Mouse (Mus musculus) T-helper 17 cell (primary cell): ENCODE results near the gene Suclg2.

Experiments used
- in situ Hi-C, 2 experiments: fragments of 300-600 bp; cut with MboI, MseI; formaldehyde crosslinking; loops; 1 replicate in 1 of 2; 2 replicates in 1 of 2; pipeline ENCODE4 v1.15.1; 2025; ENCODE audit warnings: high pct_unique_total_duplicates in 2 of 2

The Suclg2 gene

DNA sequence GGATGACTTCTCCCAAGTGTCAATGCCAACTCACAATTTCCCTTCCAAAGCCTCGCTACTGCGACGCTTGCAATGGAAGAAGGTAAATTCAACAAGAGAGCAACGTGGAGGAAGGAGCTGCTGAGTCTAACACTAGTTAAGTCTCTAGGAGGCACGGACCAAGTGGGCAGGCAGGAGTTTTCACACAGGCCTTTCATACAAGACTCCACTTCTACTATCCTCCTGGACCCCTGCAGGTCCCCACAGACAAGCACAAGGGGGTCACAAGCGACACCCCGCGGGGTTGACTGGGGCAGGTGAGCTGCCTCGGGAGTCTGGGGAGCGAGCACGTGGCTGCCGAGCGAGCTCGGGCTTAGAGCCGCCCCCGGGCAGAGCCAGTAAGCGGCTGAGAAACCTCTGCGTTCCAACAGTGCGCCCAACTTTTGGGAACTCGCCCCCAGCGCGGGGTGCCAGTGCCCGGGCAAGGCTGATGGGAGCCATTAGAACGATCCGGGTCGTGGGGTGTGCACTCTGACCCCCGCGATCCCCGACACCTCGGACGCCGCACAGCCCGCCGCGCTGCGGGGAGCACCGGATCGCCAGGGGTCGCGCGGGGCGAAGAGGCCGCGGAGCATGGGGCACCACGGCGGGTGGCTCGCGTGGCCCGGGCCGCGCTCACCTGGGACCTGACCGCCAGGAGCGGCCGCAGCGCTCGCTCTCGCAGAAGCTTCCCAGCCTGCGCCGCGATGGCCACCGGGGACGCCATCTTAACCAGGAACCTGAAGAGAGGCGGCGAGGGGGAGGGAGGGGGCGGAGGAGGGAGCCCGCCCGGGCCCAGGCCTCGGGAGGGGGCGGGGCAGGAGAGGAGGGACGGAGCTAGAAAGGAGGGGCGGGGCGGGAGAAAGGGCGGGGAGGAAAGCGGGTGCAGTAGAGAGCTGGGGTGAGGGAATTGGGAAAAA, at the start of gene Suclg2:
TSS of gene Suclg2 (minus strand) at position 770 of the 938 bp plus-strand sequence.
- in situ Hi-C loops, result loop anchor here in 1 of 2 experiments (25.0 kb wide), 2 partner anchors 1231 to 1294 kb away; no protein-coding TSS in a partner anchor

GRCm38 (mm10) chr6:95766566-95766965, 48.0 kb upstream of the Suclg2 start:
- in situ Hi-C loops, result no loop called here

DNA sequence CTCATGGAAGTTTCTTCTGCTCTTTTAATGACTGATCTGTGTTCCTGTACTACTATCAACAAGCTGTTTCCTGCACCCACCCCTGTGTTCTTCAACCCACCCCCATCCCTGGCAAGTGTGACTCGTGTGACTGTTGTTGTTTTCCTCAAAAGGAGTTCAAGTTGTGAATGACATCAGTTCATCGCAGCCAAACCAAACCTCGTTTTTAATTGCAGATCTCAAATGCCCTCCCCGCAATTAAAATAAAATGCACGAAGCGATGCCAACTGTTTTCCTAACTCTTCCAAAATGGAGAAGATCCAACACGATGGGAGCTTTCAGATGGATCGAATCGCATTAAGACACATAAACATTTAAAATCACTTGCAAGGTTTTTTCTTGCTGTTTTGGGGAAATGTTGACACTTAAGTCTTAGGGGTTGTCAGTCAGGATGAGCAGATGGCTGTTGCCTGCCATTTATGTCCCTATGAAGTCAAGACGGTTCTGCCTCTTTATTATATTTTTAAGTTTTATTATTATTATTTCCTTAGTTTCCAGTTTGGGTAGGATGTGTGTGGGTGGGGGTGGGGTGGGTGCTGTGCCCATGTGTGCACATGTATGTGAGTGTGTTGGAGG, 41.1 kb upstream of the Suclg2 start:
- in situ Hi-C loops, result no loop called here

- in situ Hi-C loops, result no loop called here
These were observed 23.8 kb upstream of the Suclg2 start for GRCm38 (mm10) chr6:95742378-95742777.

DNA sequence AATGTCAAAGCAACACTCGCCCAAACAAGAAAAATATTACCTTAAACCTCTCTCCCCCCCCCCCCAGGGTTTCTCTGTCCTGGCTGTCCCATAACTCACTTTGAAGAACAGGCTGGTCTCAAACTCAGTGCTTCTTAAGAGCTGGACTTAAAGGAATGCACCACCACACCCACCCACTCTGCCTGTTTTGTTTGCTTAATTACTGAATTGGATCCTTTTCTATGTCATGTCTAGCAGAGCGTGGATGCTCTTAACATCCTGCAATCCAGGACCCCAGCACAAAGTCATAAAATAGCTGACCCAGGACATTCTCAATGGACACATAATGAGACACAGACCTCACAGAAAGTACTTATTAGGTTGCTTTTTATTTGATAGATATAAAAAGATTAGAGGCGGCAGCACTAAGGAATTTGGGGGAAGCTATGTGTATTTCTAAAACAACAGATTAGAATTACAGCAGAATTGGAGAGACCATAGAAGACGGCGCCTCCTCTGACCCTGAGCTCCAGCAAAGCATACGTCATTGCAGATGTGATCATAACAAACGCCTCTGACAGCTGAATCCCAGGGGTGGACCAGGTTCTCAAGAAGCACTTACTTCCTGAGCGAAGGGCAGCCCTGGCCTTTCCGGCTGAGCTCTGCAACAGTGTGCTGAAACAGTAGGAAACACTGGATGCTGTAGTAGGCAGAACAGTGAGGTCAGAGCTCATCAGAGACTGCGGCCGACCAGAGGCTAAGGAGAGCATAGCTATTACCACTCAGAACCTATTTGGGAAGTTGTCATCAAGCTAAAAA, 13.2 kb upstream of the Suclg2 start:
- in situ Hi-C loops, result no loop called here

- in situ Hi-C loops, result no loop called here
These were observed 10.8 kb upstream of the Suclg2 start for GRCm38 (mm10) chr6:95729399-95729798.

GRCm38 (mm10) chr6:95725281-95725680, 6.7 kb upstream of the Suclg2 start:
- in situ Hi-C loops, result no loop called here

- in situ Hi-C loops, result loop anchor here (5.0 to 25.0 kb wide), 3 partner anchors 601 to 1289 kb away; no protein-coding TSS in a partner anchor
These were observed 4.8 kb upstream of the Suclg2 start for GRCm38 (mm10) chr6:95723361-95723760.

- in situ Hi-C loops, result loop anchor here (5.0 to 25.0 kb wide), 3 partner anchors 597 to 1293 kb away; no protein-coding TSS in a partner anchor
These were observed 1.2 kb upstream of the Suclg2 start for GRCm38 (mm10) chr6:95719791-95720190.

DNA sequence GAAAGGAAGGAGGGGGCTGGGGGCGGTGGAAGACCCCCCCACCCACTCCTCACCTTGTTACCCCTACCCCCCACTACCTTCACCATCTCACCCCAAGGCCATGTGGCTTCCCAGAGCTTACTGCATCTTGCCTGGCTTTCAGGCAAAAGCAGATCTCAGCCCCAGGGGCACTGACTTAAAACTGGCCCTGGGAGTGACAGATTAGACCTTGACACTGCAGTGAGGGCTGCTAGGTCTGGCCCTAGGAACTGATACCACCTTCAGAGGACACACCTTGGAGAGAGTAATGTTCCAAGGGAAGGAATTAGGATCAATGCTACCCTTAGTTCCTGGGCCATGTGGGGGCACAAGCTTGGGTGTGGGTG, 351 bp upstream of the Suclg2 start:
- in situ Hi-C loops, result loop anchor here in 1 of 2 experiments (25.0 kb wide), 2 partner anchors 1232 to 1293 kb away; no protein-coding TSS in a partner anchor

GRCm38 (mm10) chr6:95717071-95717470, 1.5 kb downstream of the Suclg2 start:
- in situ Hi-C loops, result loop anchor here in 1 of 2 experiments (25.0 kb wide), 2 partner anchors 1230 to 1295 kb away; no protein-coding TSS in a partner anchor

DNA sequence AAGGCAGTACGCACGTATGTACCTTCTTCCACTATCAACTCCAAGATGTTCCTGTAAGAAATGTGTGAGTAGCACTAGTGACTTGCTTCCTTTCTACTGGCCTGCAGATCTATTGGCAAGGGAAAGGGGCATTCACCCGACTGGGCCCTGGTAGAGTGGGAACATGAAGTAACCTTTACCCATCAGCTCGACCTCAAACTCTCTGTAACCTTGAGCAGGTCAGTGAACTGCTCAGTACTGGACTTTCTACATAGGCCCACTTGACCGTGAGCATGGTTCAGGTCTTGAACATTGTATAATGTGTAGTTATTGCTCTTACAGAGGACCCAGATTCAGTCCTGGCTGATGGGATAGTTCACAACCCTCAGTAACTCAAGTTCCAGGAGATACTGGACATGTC, 2.1 kb downstream of the Suclg2 start:
- in situ Hi-C loops, result loop anchor here in 1 of 2 experiments (25.0 kb wide), 2 partner anchors 1229 to 1296 kb away; no protein-coding TSS in a partner anchor

DNA sequence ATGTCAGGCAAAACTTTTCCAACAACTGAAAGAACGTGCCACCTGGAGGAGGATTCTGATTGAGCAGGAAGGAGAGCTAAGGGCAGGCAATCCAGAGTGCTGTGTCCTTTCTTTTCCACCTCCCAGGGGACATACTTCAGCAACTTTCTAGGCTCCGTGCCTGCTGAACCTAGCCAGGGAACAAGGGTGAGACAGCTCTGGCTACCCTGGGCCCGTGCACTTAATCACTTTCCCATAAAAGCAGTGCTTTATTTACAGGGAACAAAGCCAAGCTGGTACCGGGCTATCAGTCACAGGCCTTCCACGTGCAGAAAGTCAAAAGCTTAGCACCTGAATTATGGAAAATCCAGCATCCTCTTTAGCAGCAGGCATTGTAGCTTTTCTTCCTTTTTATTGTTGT, 5.4 kb downstream of the Suclg2 start:
- in situ Hi-C loops, result loop anchor here in 1 of 2 experiments (25.0 kb wide), 2 partner anchors 1226 to 1299 kb away; no protein-coding TSS in a partner anchor

DNA sequence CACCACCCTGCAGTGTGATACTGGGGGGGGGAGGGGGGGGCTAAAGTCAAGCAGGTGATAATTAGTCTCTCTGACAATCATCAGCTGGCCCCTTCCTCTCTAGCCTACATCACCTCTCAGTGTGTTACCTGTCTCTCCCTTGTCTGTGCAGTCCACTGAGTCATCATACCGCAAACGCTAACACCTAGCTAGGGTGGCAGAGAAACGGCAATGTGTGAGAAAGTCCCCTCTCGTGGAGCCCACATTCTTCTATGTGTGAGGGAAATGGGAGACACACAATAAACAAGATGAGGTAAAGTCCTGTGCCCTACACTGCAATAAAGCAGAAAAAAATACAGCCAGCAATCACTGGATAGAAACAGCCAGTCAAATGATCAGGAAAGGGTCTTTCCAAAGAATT, 6.5 kb downstream of the Suclg2 start:
- in situ Hi-C loops, result loop anchor here in 1 of 2 experiments (25.0 kb wide), 2 partner anchors 1225 to 1300 kb away; no protein-coding TSS in a partner anchor

DNA sequence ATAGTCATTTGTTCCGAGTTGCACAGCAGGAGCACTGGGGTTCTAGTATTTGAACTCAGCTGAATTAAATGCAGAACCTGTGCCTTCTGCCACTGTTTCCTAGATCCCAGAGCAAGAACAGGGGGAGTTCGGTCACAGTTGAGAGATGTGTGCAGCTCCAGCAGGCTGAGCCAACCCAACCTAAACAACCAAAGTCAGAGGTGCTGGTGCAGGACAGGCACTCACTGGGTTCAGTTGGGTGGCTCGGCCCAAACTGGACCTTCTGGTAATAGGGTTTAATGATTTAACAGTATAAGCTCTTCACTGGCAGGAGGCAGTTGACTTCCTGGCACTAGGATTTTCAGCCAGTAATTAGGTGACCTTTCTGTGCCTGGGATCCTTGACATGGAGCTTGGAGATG, 6.9 kb downstream of the Suclg2 start:
- in situ Hi-C loops, result loop anchor here in 1 of 2 experiments (25.0 kb wide), 2 partner anchors 1224 to 1301 kb away; no protein-coding TSS in a partner anchor

DNA sequence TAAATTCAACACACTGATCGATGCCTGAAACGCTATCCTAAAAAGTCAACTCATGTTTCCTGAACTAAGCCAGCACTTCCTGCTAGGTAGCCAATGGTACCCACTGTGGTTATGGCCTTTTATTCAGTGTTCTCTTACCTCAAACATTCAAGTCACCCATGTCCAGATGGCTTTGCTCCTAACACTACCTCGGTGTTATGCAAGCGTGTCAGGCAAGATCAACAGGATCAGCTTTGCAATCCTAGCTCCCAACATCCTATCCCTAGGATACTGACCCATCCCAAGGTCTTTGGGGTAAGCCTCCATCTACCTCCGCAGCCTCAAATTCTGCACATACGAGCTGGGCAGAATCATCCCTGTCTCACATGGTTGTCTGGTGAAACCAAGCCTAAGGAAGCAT, 7.7 kb downstream of the Suclg2 start:
- in situ Hi-C loops, result loop anchor here in 1 of 2 experiments (25.0 kb wide), 2 partner anchors 1224 to 1301 kb away; no protein-coding TSS in a partner anchor

GRCm38 (mm10) chr6:95709531-95709930, 9.1 kb downstream of the Suclg2 start:
- in situ Hi-C loops, result loop anchor here in 1 of 2 experiments (25.0 kb wide), 2 partner anchors 1222 to 1303 kb away; no protein-coding TSS in a partner anchor

DNA sequence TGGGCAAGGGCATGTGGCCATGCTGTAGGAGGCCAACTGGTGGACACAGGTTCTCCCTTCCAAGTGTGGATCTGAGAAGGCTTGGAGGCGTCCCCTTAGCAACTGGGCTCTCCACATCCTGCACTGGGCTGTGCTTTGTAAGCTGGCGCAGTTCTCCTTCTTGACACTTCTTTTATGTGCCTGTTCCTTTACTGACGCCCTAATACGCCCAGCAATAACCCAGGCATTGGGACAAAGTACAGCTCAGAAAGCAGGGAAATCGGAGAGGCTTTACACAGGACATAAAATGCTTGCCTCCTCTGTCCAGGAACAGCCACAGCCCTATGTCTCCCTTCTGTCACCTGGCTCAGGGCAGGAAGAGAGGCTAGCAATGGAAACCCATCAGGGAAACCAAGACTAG, 9.5 kb downstream of the Suclg2 start:
- in situ Hi-C loops, result loop anchor here in 1 of 2 experiments (25.0 kb wide), 2 partner anchors 1222 to 1303 kb away; no protein-coding TSS in a partner anchor

- in situ Hi-C loops, result loop anchor here in 1 of 2 experiments (25.0 kb wide), 2 partner anchors 1217 to 1308 kb away; no protein-coding TSS in a partner anchor
These were observed 14.0 kb downstream of the Suclg2 start for GRCm38 (mm10) chr6:95704626-95705025.

DNA sequence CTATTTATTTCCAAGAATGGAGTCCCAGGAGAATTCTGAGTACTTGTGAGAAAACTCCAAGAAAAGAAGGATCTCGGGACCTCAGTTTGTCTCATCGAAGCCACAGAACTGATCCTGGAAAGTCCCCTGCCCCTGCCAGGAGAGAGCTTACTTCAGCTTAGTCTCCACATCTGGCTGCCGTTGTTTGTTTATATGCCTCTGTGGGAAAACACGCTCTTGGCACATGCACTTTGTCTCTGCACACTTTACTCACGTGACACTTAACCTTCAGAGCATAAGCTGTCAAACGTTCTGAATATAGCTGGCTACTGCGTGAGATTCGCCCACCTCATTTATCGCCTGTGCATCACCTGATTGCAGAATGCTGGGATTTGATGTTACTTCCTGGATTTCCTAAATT, 16.4 kb downstream of the Suclg2 start:
- in situ Hi-C loops, result loop anchor here in 1 of 2 experiments (25.0 kb wide), 2 partner anchors 1215 to 1310 kb away; no protein-coding TSS in a partner anchor
